Mouse (Mus musculus): ENCODE data around the gene Pitpnc1.

DNA sequence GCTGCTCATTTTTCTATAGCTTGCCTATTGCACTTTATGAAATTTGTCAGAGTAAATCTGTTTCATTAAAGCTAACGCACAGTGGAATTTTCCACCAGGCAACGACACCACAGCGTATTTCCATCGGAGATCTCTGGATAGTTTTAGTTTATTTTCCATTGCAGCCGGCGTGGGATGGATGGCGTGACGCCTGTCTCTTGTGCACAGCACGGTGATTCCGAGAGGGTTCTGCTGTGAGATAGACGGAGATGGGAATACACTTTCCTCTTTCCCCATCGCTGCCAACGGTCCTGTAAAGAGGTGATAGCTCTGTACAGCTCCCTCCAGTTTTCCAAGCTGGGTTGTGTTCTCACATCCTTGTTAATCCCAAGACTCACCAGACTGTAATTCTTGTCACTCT, 138.2 kb downstream of the Pitpnc1 start:
- TF ChIP-seq POLR2A (IDR thresholded peaks at IDR 0.05; ENCODE audit: control insufficient read depth, extremely low read depth, insufficient read depth, low read length, poor library complexity) (no peak), CTCF (IDR thresholded peaks at IDR 0.05; ENCODE audit: borderline replicate concordance, control insufficient read depth, extremely low read depth, insufficient read depth, low read length, poor library complexity) (no peak)

All from thymus, adult 2 months (tissue).